Mouse (Mus musculus): ENCODE results near the gene Btbd10. TPM values are rescaled to one million over a fixed set of nuclear protein-coding genes. Genes with fewer than 3 reads are reported as not detected.

The Btbd10 gene
- polyA plus RNA-seq (2016; fragmentation: Nextera tagmentation; extraction: Ambion mirVana) = 27.5 and 30.2 TPM in 2 replicates

- Histone ChIP-seq H3K27me3 (ENCODE audit: insufficient read depth, poor library complexity, severe bottlenecking) (0 out of 2 replicates have a peak, but pooled peaks cover 4% of the 10 kb centered on the region), H3K9me3 (no peaks in the 10 kb centered on the region), H3K4me3 (peak within 1 kb of the TSS; percentile 84), H3K4me1 (replicated peaks) (peaks cover 26% of the 10 kb centered on the region), H3K27ac (peak within 1 kb of the TSS; percentile 94), H3K36me3 (no peaks in the 10 kb centered on the region)
- DNase-seq (ENCODE audit: low spot score) = peak; percentile 97
- WGBS = under 1% methylated on average over 64 of the region's 64 CpGs
Observed at GRCm38 (mm10) chr7:113368746-113369619, at the start of gene Btbd10. Gene Btbd10 (minus strand): TSS chr7:113369392.

- Histone ChIP-seq H3K27ac (no peak overlapping the region), H3K9me3 (no peaks in the 10 kb centered on the region), H3K4me1 (replicated peaks) (0 out of 2 replicates have a peak, but pooled peaks cover 4% of the 10 kb centered on the region), H3K36me3 (no peaks in the 10 kb centered on the region), H3K4me3 (no peak overlapping the region), H3K27me3 (ENCODE audit: insufficient read depth, poor library complexity, severe bottlenecking) (no peaks in the 10 kb centered on the region)
- WGBS = 78% methylated on average over 1 of the region's 1 CpGs
- DNase-seq (ENCODE audit: low spot score) = no peak
Observed at GRCm38 (mm10) chr7:113416536-113416935, 47.3 kb upstream of the Btbd10 start.

- H3K4me1 ChIP-seq (replicated peaks) = 0 out of 2 replicates have a peak, but pooled peaks cover 4% of the 10 kb centered on the region
- WGBS = 94% methylated on average over 3 of the region's 3 CpGs
- H3K27ac ChIP-seq = no peak overlapping the region
- H3K27me3 ChIP-seq (ENCODE audit: insufficient read depth, poor library complexity, severe bottlenecking) = no peaks in the 10 kb centered on the region
- no peak for DNase-seq (ENCODE audit: low spot score)
- H3K36me3 ChIP-seq = no peaks in the 10 kb centered on the region
- H3K4me3 ChIP-seq = no peak overlapping the region
- H3K9me3 ChIP-seq = no peaks in the 10 kb centered on the region
Observed at GRCm38 (mm10) chr7:113415256-113415655, 46.1 kb upstream of the Btbd10 start.

GRCm38 (mm10) chr7:113408712-113409111 lies 39.5 kb upstream of the Btbd10 start:
- H3K27ac ChIP-seq = no peak overlapping the region
- DNase-seq (ENCODE audit: low spot score) = no peak
- WGBS = 50% methylated on average over 5 of the region's 5 CpGs
- no peaks in the 10 kb centered on the region for H3K4me1 ChIP-seq (replicated peaks)
- no peaks in the 10 kb centered on the region for H3K9me3 ChIP-seq
- no peaks in the 10 kb centered on the region for H3K36me3 ChIP-seq
- H3K27me3 ChIP-seq (ENCODE audit: insufficient read depth, poor library complexity, severe bottlenecking) = no peaks in the 10 kb centered on the region
- H3K4me3 ChIP-seq = no peak overlapping the region

- Histone ChIP-seq H3K27ac (no peak overlapping the region), H3K4me3 (no peak overlapping the region), H3K36me3 (no peaks in the 10 kb centered on the region), H3K4me1 (replicated peaks) (no peaks in the 10 kb centered on the region), H3K9me3 (no peaks in the 10 kb centered on the region), H3K27me3 (ENCODE audit: insufficient read depth, poor library complexity, severe bottlenecking) (no peaks in the 10 kb centered on the region)
- no peak for DNase-seq (ENCODE audit: low spot score)
Observed at GRCm38 (mm10) chr7:113398083-113398482, 28.9 kb upstream of the Btbd10 start.

GRCm38 (mm10) chr7:113396661-113397060 lies 27.5 kb upstream of the Btbd10 start:
- WGBS = 90% methylated on average over 4 of the region's 4 CpGs
- Histone ChIP-seq H3K27me3 (ENCODE audit: insufficient read depth, poor library complexity, severe bottlenecking) (no peaks in the 10 kb centered on the region), H3K9me3 (no peaks in the 10 kb centered on the region), H3K36me3 (no peaks in the 10 kb centered on the region), H3K4me3 (no peak overlapping the region), H3K27ac (no peak overlapping the region), H3K4me1 (replicated peaks) (no peaks in the 10 kb centered on the region)
- no peak for DNase-seq (ENCODE audit: low spot score)

- H3K27me3 ChIP-seq (ENCODE audit: insufficient read depth, poor library complexity, severe bottlenecking) = no peaks in the 10 kb centered on the region
- H3K27ac ChIP-seq = no peak overlapping the region
- H3K4me3 ChIP-seq = no peak overlapping the region
- 84% methylated on average over 2 of the region's 2 CpGs for WGBS
- H3K9me3 ChIP-seq = no peaks in the 10 kb centered on the region
- no peaks in the 10 kb centered on the region for H3K36me3 ChIP-seq
- no peaks in the 10 kb centered on the region for H3K4me1 ChIP-seq (replicated peaks)
- DNase-seq (ENCODE audit: low spot score) = no peak
Observed at GRCm38 (mm10) chr7:113391619-113392018, 22.4 kb upstream of the Btbd10 start.

GRCm38 (mm10) chr7:113388470-113388869 lies 19.3 kb upstream of the Btbd10 start, which contains the start of gene Pth:
Gene Pth (minus strand): TSS chr7:113388570.
- WGBS = 89% methylated on average over 2 of the region's 2 CpGs
- Histone ChIP-seq H3K27me3 (ENCODE audit: insufficient read depth, poor library complexity, severe bottlenecking) (no peaks in the 10 kb centered on the region), H3K36me3 (no peaks in the 10 kb centered on the region)

GRCm38 (mm10) chr7:113377875-113378658 lies 8.9 kb upstream of the Btbd10 start:
- Histone ChIP-seq H3K27ac (no peak overlapping the region), H3K9me3 (no peaks in the 10 kb centered on the region), H3K4me3 (no peak overlapping the region), H3K4me1 (replicated peaks) (no peaks in the 10 kb centered on the region), H3K27me3 (ENCODE audit: insufficient read depth, poor library complexity, severe bottlenecking) (peaks cover 6% of the 10 kb centered on the region; the same call in 1 of the 2 replicates), H3K36me3 (no peaks in the 10 kb centered on the region)
- peak; percentile 74 for DNase-seq (ENCODE audit: low spot score)
- 31% methylated on average over 7 of the region's 7 CpGs for WGBS

More at GRCm38 (mm10) chr7:113388470-113388869, 19.3 kb upstream of the Btbd10 start, which contains the start of gene Pth:
- Histone ChIP-seq H3K4me1 (replicated peaks) (no peaks in the 10 kb centered on the region), H3K27ac (no peak within 1 kb of the TSS), H3K9me3 (no peaks in the 10 kb centered on the region), H3K4me3 (no peak within 1 kb of the TSS)
- no peak for DNase-seq (ENCODE audit: low spot score)

- 78% methylated on average over 1 of the region's 1 CpGs for WGBS
- no peak overlapping the region for H3K27ac ChIP-seq
- H3K27me3 ChIP-seq (ENCODE audit: insufficient read depth, poor library complexity, severe bottlenecking) = peaks cover 10% of the 10 kb centered on the region; the same call in 1 of the 2 replicates
- no peaks in the 10 kb centered on the region for H3K9me3 ChIP-seq
- peaks cover 19% of the 10 kb centered on the region for H3K4me1 ChIP-seq (replicated peaks)
- no peak for DNase-seq (ENCODE audit: low spot score)
- no peaks in the 10 kb centered on the region for H3K36me3 ChIP-seq
- no peak overlapping the region for H3K4me3 ChIP-seq
Observed at GRCm38 (mm10) chr7:113372682-113373081, 3.5 kb upstream of the Btbd10 start.

GRCm38 (mm10) chr7:113369620-113370340 lies 588 bp upstream of the Btbd10 start:
- peak; percentile 84 for DNase-seq (ENCODE audit: low spot score)
- Histone ChIP-seq H3K27ac (peak overlapping the region; percentile 94), H3K27me3 (ENCODE audit: insufficient read depth, poor library complexity, severe bottlenecking) (peaks cover 10% of the 10 kb centered on the region; the same call in 1 of the 2 replicates), H3K4me1 (replicated peaks) (peaks cover 26% of the 10 kb centered on the region), H3K36me3 (no peaks in the 10 kb centered on the region), H3K9me3 (no peaks in the 10 kb centered on the region), H3K4me3 (peak overlapping the region; percentile 84)
- WGBS = under 1% methylated on average over 44 of the region's 44 CpGs

GRCm38 (mm10) chr7:113367440-113367839 lies 1.8 kb downstream of the Btbd10 start:
- DNase-seq (ENCODE audit: low spot score) = no peak
- WGBS = 83% methylated on average over 4 of the region's 4 CpGs
- Histone ChIP-seq H3K4me3 (no peak overlapping the region), H3K27me3 (ENCODE audit: insufficient read depth, poor library complexity, severe bottlenecking) (0 out of 2 replicates have a peak, but pooled peaks cover 4% of the 10 kb centered on the region), H3K27ac (no peak overlapping the region), H3K4me1 (replicated peaks) (peaks cover 26% of the 10 kb centered on the region), H3K36me3 (no peaks in the 10 kb centered on the region), H3K9me3 (no peaks in the 10 kb centered on the region)

All from hindbrain, embryonic 10.5 days (tissue).